Mouse (Mus musculus): ENCODE measurements around the gene Zcchc4. TPM values are rescaled to one million over a fixed set of nuclear protein-coding genes. Genes with fewer than 3 reads are reported as not detected.

Zcchc4 gene
- polyA plus RNA-seq, 1 experiment from 2014 or later, result 11.3 TPM

Other genes with a start within 250 kb of the Zcchc4 start
- 4.3 and 5.6 TPM in 2 replicates for gene Lgi2, start 208.9 kb upstream of the Zcchc4 start, polyA plus RNA-seq (2015; fragmentation: Nextera tagmentation; extraction: Ambion mirVana)
- 7.4 and 7.9 TPM in 2 replicates for gene Sepsecs, start 105.7 kb upstream of the Zcchc4 start, polyA plus RNA-seq (2015; fragmentation: Nextera tagmentation; extraction: Ambion mirVana)
- 2.8 and 3.1 TPM in 2 replicates for gene Pi4k2b, start 33.8 kb upstream of the Zcchc4 start, polyA plus RNA-seq (2015; fragmentation: Nextera tagmentation; extraction: Ambion mirVana)
- 115 and 117 TPM in 2 replicates for gene Anapc4, start 58.6 kb downstream of the Zcchc4 start, polyA plus RNA-seq (2015; fragmentation: Nextera tagmentation; extraction: Ambion mirVana)

Measured in midbrain, embryonic 16.5 days (tissue).